Mouse (Mus musculus): Measurements from ENCODE around the gene Jarid2. TPM values are rescaled to one million over a fixed set of nuclear protein-coding genes. Genes with fewer than 3 reads are reported as not detected.

Jarid2 gene
- polyA plus RNA-seq, 1 experiment from 2014 or later, result 28.0 TPM

GRCm38 (mm10) chr13:44804876-44805275, 75.6 kb downstream of the Jarid2 start:
- Histone ChIP-seq H3K9ac (replicated peaks; ENCODE audit: low read depth, low read length) (no peak overlapping the region), H3K27ac (ENCODE audit: low read depth, low read length) (no peak overlapping the region), H3K4me1 (ENCODE audit: control insufficient read depth, insufficient read depth, low read length) (no peaks in the 10 kb centered on the region), H3K9me3 (ENCODE audit: control insufficient read depth, low read length) (no peaks in the 10 kb centered on the region), H3K4me2 (ENCODE audit: low read depth, low read length) (no peak overlapping the region), H3K27me3 (ENCODE audit: control insufficient read depth, insufficient read depth, low read length) (no peaks in the 10 kb centered on the region), H3K4me3 (ENCODE audit: low read depth, low read length) (no peak overlapping the region), H3K36me3 (ENCODE audit: control insufficient read depth, insufficient read depth, low read length) (no peaks in the 10 kb centered on the region)
- WGBS, result 43% methylated on average over 1 of the region's 1 CpGs
- no peak for ATAC-seq (ENCODE audit: low read depth)

GRCm38 (mm10) chr13:44808307-44808706, 79.0 kb downstream of the Jarid2 start:
- H3K4me3 ChIP-seq (ENCODE audit: low read depth, low read length), result no peak overlapping the region
- no peak overlapping the region for H3K27ac ChIP-seq (ENCODE audit: low read depth, low read length)
- no peaks in the 10 kb centered on the region for H3K27me3 ChIP-seq (ENCODE audit: control insufficient read depth, insufficient read depth, low read length)
- no peaks in the 10 kb centered on the region for H3K9me3 ChIP-seq (ENCODE audit: control insufficient read depth, low read length)
- H3K9ac ChIP-seq (replicated peaks; ENCODE audit: low read depth, low read length), result no peak overlapping the region
- 86% methylated on average over 1 of the region's 1 CpGs for WGBS
- ATAC-seq (ENCODE audit: low read depth), result no peak
- no peaks in the 10 kb centered on the region for H3K36me3 ChIP-seq (ENCODE audit: control insufficient read depth, insufficient read depth, low read length)
- H3K4me1 ChIP-seq (ENCODE audit: control insufficient read depth, insufficient read depth, low read length), result no peaks in the 10 kb centered on the region
- no peak overlapping the region for H3K4me2 ChIP-seq (ENCODE audit: low read depth, low read length)

- Histone ChIP-seq H3K4me2 (ENCODE audit: low read depth, low read length) (no peak overlapping the region), H3K4me3 (ENCODE audit: low read depth, low read length) (no peak overlapping the region), H3K9me3 (ENCODE audit: control insufficient read depth, low read length) (no peaks in the 10 kb centered on the region), H3K27me3 (ENCODE audit: control insufficient read depth, insufficient read depth, low read length) (no peaks in the 10 kb centered on the region), H3K36me3 (ENCODE audit: control insufficient read depth, insufficient read depth, low read length) (no peaks in the 10 kb centered on the region), H3K27ac (ENCODE audit: low read depth, low read length) (no peak overlapping the region), H3K4me1 (ENCODE audit: control insufficient read depth, insufficient read depth, low read length) (peaks cover 8% of the 10 kb centered on the region; the same call in 1 of the 2 replicates), H3K9ac (replicated peaks; ENCODE audit: low read depth, low read length) (no peak overlapping the region)
- ATAC-seq (ENCODE audit: low read depth), result no peak
- 79% methylated on average over 2 of the region's 2 CpGs for WGBS
These were observed 81.7 kb downstream of the Jarid2 start for GRCm38 (mm10) chr13:44811021-44811420.

GRCm38 (mm10) chr13:44811601-44812000, 82.3 kb downstream of the Jarid2 start:
- Histone ChIP-seq H3K27me3 (ENCODE audit: control insufficient read depth, insufficient read depth, low read length) (no peaks in the 10 kb centered on the region), H3K36me3 (ENCODE audit: control insufficient read depth, insufficient read depth, low read length) (no peaks in the 10 kb centered on the region), H3K4me3 (ENCODE audit: low read depth, low read length) (no peak overlapping the region), H3K4me1 (ENCODE audit: control insufficient read depth, insufficient read depth, low read length) (peaks cover 8% of the 10 kb centered on the region; the same call in 1 of the 2 replicates), H3K27ac (ENCODE audit: low read depth, low read length) (no peak overlapping the region), H3K9me3 (ENCODE audit: control insufficient read depth, low read length) (no peaks in the 10 kb centered on the region), H3K9ac (replicated peaks; ENCODE audit: low read depth, low read length) (no peak overlapping the region), H3K4me2 (ENCODE audit: low read depth, low read length) (no peak overlapping the region)
- WGBS, result 93% methylated on average over 10 of the region's 10 CpGs
- no peak for ATAC-seq (ENCODE audit: low read depth)

GRCm38 (mm10) chr13:44812381-44812780, 83.1 kb downstream of the Jarid2 start:
- H3K4me3 ChIP-seq (ENCODE audit: low read depth, low read length), result no peak overlapping the region
- 80% methylated on average over 5 of the region's 5 CpGs for WGBS
- no peak overlapping the region for H3K9ac ChIP-seq (replicated peaks; ENCODE audit: low read depth, low read length)
- no peak overlapping the region for H3K4me2 ChIP-seq (ENCODE audit: low read depth, low read length)
- H3K4me1 ChIP-seq (ENCODE audit: control insufficient read depth, insufficient read depth, low read length), result peaks cover 8% of the 10 kb centered on the region; the same call in 1 of the 2 replicates
- ATAC-seq (ENCODE audit: low read depth), result no peak
- no peaks in the 10 kb centered on the region for H3K27me3 ChIP-seq (ENCODE audit: control insufficient read depth, insufficient read depth, low read length)
- H3K36me3 ChIP-seq (ENCODE audit: control insufficient read depth, insufficient read depth, low read length), result no peaks in the 10 kb centered on the region
- no peaks in the 10 kb centered on the region for H3K9me3 ChIP-seq (ENCODE audit: control insufficient read depth, low read length)
- no peak overlapping the region for H3K27ac ChIP-seq (ENCODE audit: low read depth, low read length)

- Histone ChIP-seq H3K9ac (replicated peaks; ENCODE audit: low read depth, low read length) (no peak overlapping the region), H3K27ac (ENCODE audit: low read depth, low read length) (no peak overlapping the region), H3K36me3 (ENCODE audit: control insufficient read depth, insufficient read depth, low read length) (no peaks in the 10 kb centered on the region), H3K27me3 (ENCODE audit: control insufficient read depth, insufficient read depth, low read length) (no peaks in the 10 kb centered on the region), H3K4me2 (ENCODE audit: low read depth, low read length) (no peak overlapping the region), H3K9me3 (ENCODE audit: control insufficient read depth, low read length) (no peaks in the 10 kb centered on the region), H3K4me3 (ENCODE audit: low read depth, low read length) (no peak overlapping the region), H3K4me1 (ENCODE audit: control insufficient read depth, insufficient read depth, low read length) (peaks cover 7% of the 10 kb centered on the region; the same call in 1 of the 2 replicates)
- ATAC-seq (ENCODE audit: low read depth), result no peak
- 16% methylated on average over 4 of the region's 4 CpGs for WGBS
These were observed 90.1 kb downstream of the Jarid2 start for GRCm38 (mm10) chr13:44819400-44819799.

GRCm38 (mm10) chr13:44822578-44822977, 93.3 kb downstream of the Jarid2 start:
- Histone ChIP-seq H3K4me2 (ENCODE audit: low read depth, low read length) (no peak overlapping the region), H3K9me3 (ENCODE audit: control insufficient read depth, low read length) (no peaks in the 10 kb centered on the region), H3K4me3 (ENCODE audit: low read depth, low read length) (no peak overlapping the region), H3K4me1 (ENCODE audit: control insufficient read depth, insufficient read depth, low read length) (no peaks in the 10 kb centered on the region), H3K36me3 (ENCODE audit: control insufficient read depth, insufficient read depth, low read length) (no peaks in the 10 kb centered on the region), H3K9ac (replicated peaks; ENCODE audit: low read depth, low read length) (no peak overlapping the region), H3K27me3 (ENCODE audit: control insufficient read depth, insufficient read depth, low read length) (no peaks in the 10 kb centered on the region), H3K27ac (ENCODE audit: low read depth, low read length) (no peak overlapping the region)
- no peak for ATAC-seq (ENCODE audit: low read depth)

- Histone ChIP-seq H3K9ac (replicated peaks; ENCODE audit: low read depth, low read length) (no peak overlapping the region), H3K9me3 (ENCODE audit: control insufficient read depth, low read length) (no peaks in the 10 kb centered on the region), H3K4me2 (ENCODE audit: low read depth, low read length) (no peak overlapping the region), H3K36me3 (ENCODE audit: control insufficient read depth, insufficient read depth, low read length) (no peaks in the 10 kb centered on the region), H3K27ac (ENCODE audit: low read depth, low read length) (no peak overlapping the region), H3K27me3 (ENCODE audit: control insufficient read depth, insufficient read depth, low read length) (no peaks in the 10 kb centered on the region), H3K4me1 (ENCODE audit: control insufficient read depth, insufficient read depth, low read length) (no peaks in the 10 kb centered on the region), H3K4me3 (ENCODE audit: low read depth, low read length) (no peak overlapping the region)
- 71% methylated on average over 5 of the region's 5 CpGs for WGBS
- no peak for ATAC-seq (ENCODE audit: low read depth)
These were observed 99.6 kb downstream of the Jarid2 start for GRCm38 (mm10) chr13:44828903-44829302.

GRCm38 (mm10) chr13:44832104-44832503, 102.8 kb downstream of the Jarid2 start:
- Histone ChIP-seq H3K27ac (ENCODE audit: low read depth, low read length) (no peak overlapping the region), H3K4me2 (ENCODE audit: low read depth, low read length) (no peak overlapping the region), H3K4me3 (ENCODE audit: low read depth, low read length) (no peak overlapping the region), H3K27me3 (ENCODE audit: control insufficient read depth, insufficient read depth, low read length) (no peaks in the 10 kb centered on the region), H3K36me3 (ENCODE audit: control insufficient read depth, insufficient read depth, low read length) (no peaks in the 10 kb centered on the region), H3K9ac (replicated peaks; ENCODE audit: low read depth, low read length) (no peak overlapping the region), H3K4me1 (ENCODE audit: control insufficient read depth, insufficient read depth, low read length) (no peaks in the 10 kb centered on the region), H3K9me3 (ENCODE audit: control insufficient read depth, low read length) (no peaks in the 10 kb centered on the region)
- WGBS, result 76% methylated on average over 2 of the region's 2 CpGs
- ATAC-seq (ENCODE audit: low read depth), result no peak

GRCm38 (mm10) chr13:44832866-44833265, 103.6 kb downstream of the Jarid2 start:
- H3K4me3 ChIP-seq (ENCODE audit: low read depth, low read length), result no peak overlapping the region
- H3K9ac ChIP-seq (replicated peaks; ENCODE audit: low read depth, low read length), result no peak overlapping the region
- H3K4me1 ChIP-seq (ENCODE audit: control insufficient read depth, insufficient read depth, low read length), result no peaks in the 10 kb centered on the region
- no peaks in the 10 kb centered on the region for H3K27me3 ChIP-seq (ENCODE audit: control insufficient read depth, insufficient read depth, low read length)
- ATAC-seq (ENCODE audit: low read depth), result no peak
- no peak overlapping the region for H3K27ac ChIP-seq (ENCODE audit: low read depth, low read length)
- no peak overlapping the region for H3K4me2 ChIP-seq (ENCODE audit: low read depth, low read length)
- H3K9me3 ChIP-seq (ENCODE audit: control insufficient read depth, low read length), result no peaks in the 10 kb centered on the region
- WGBS, result 94% methylated on average over 4 of the region's 4 CpGs
- no peaks in the 10 kb centered on the region for H3K36me3 ChIP-seq (ENCODE audit: control insufficient read depth, insufficient read depth, low read length)
